Mouse (Mus musculus) C2C12 (cell line): ENCODE measurements around the gene Zfp764. TPM values are rescaled to one million over a fixed set of nuclear protein-coding genes. Genes with fewer than 3 reads are reported as not detected.
"Not testable (repeated sequence)": the region's sequence is repeated elsewhere in the genome, so short reads cannot be mapped to it uniquely, and the experiment has no call there.

Source experiments
- H3K27me3 ChIP-seq: one replicate; pipeline ENCODE4 v1.6.1; 2011; ENCODE audit not compliant: control insufficient read depth, insufficient read depth, insufficient read length
- H3K36me3 ChIP-seq: one replicate; pipeline ENCODE4 v1.6.1; 2011; ENCODE audit not compliant: control insufficient read depth, insufficient read depth
- H3K4me3 ChIP-seq: one replicate; pipeline ENCODE4 v1.5.1; 2011; ENCODE audit warnings: mild to moderate bottlenecking, control low read depth; ENCODE audit not compliant: poor library complexity, insufficient read depth, severe bottlenecking
- H3K79me2 ChIP-seq: one replicate; pipeline ENCODE4 v1.6.1; 2011; ENCODE audit not compliant: control insufficient read depth, insufficient read depth
- H3K79me3 ChIP-seq: one replicate; pipeline ENCODE4 v1.6.1; 2011; ENCODE audit warnings: low read depth, control low read depth
- H3ac ChIP-seq: one replicate; pipeline ENCODE3; 2011; ENCODE audit warnings: low read depth; ENCODE audit not compliant: control insufficient read depth, insufficient read length
- CEBPB ChIP-seq: IDR thresholded peaks from one replicate; pipeline ENCODE4 v1.6.1; 2011; ENCODE audit warnings: low read depth, mild to moderate bottlenecking, control low read depth, moderate library complexity
- CTCF ChIP-seq: IDR thresholded peaks from one replicate; pipeline ENCODE4 v1.5.1; 2011; ENCODE audit not compliant: control insufficient read depth, insufficient read depth, insufficient read length
- FOSL1 ChIP-seq: IDR thresholded peaks from one replicate; pipeline ENCODE4 v1.8.0; 2011; ENCODE audit warnings: mild to moderate bottlenecking, low read length; ENCODE audit not compliant: poor library complexity, insufficient read depth, severe bottlenecking
- MAX ChIP-seq: IDR thresholded peaks from one replicate; pipeline ENCODE4 v1.6.1; 2011; ENCODE audit warnings: mild to moderate bottlenecking, control low read depth
- MYOD1 ChIP-seq: IDR thresholded peaks from one replicate; pipeline ENCODE4 v1.6.1; 2011; ENCODE audit warnings: low read depth; ENCODE audit not compliant: control insufficient read depth, insufficient read length
- MYOG ChIP-seq: IDR thresholded peaks from one replicate; pipeline ENCODE4 v1.6.1; 2011; ENCODE audit not compliant: control insufficient read depth, insufficient read length; ENCODE audit errors: extremely low read depth
- USF1 ChIP-seq: IDR thresholded peaks from one replicate; pipeline ENCODE4 v1.6.1; 2011; ENCODE audit warnings: low read depth, mild to moderate bottlenecking, control low read depth, moderate library complexity
- long read RNA-seq, 2 experiments: library from polyadenylated mRNA; unstranded; transcript quantifications; one replicate each; pipeline ENCODE4 v2.0.0; 2019 to 2020
- polyA plus RNA-seq: library from polyadenylated mRNA; unstranded; fragments of >200 nt; fragmentation: generic; extraction: Trizol; gene quantifications from one replicate; pipeline ENCODE4 v1.2.1, GENCODE M21; 2012; ENCODE audit warnings: missing spikeins

Zfp764 gene
- 1.9 TPM for polyA plus RNA-seq
- long read RNA-seq, experiment 1: 0 reads
- long read RNA-seq, experiment 2, transcript Zfp764-201 (3 exons, 2,508 nt): major isoform, 9 of 16 reads
- long read RNA-seq, experiment 2, partial matches to known transcripts: 3 of 16 reads
- long read RNA-seq, experiment 2, other reads (novel, unspliced or antisense): 4 of 16 reads

- TF ChIP-seq MAX (peak; percentile 42), CTCF (peak; percentile 31), USF1 (peak; percentile 68)
- not testable (repeated sequence) for H3K79me3 ChIP-seq, H3K79me2 ChIP-seq, H3K36me3 ChIP-seq, H3K27me3 ChIP-seq
- peak within 1 kb of the TSS; percentile 18 for H3K4me3 ChIP-seq
- peak within 1 kb of the TSS; percentile 59 for H3ac ChIP-seq
Measured at GRCm38 (mm10) chr7:127406002-127406987, at the start of gene Zfp764. Gene Zfp764, minus strand, starts transcription at chr7:127406822.

GRCm38 (mm10) chr7:127454905-127455304, 48.3 kb upstream of the Zfp764 start:
- TF ChIP-seq CTCF: no peak
- TF ChIP-seq MYOG: no peak
- TF ChIP-seq USF1: no peak
- no peak for TF ChIP-seq FOSL1
- no peak for TF ChIP-seq MYOD1
- no peak for TF ChIP-seq MAX
- TF ChIP-seq CEBPB: no peak
- peaks cover 63% of the 10 kb centered on the region for H3K79me3 ChIP-seq
- peaks cover 73% of the 10 kb centered on the region for H3K36me3 ChIP-seq
- H3ac ChIP-seq: no peak overlapping the region
- peaks cover 81% of the 10 kb centered on the region for H3K79me2 ChIP-seq
- H3K27me3 ChIP-seq: no peaks in the 10 kb centered on the region
- no peak overlapping the region for H3K4me3 ChIP-seq

GRCm38 (mm10) chr7:127453056-127453455, 46.4 kb upstream of the Zfp764 start:
- Histone ChIP-seq H3ac (no peak overlapping the region), H3K4me3 (no peak overlapping the region), H3K79me2 (peaks cover 96% of the 10 kb centered on the region), H3K36me3 (peaks cover 63% of the 10 kb centered on the region), H3K79me3 (peaks cover 69% of the 10 kb centered on the region), H3K27me3 (no peaks in the 10 kb centered on the region)
- TF ChIP-seq CEBPB (no peak), FOSL1 (no peak), MAX (no peak), MYOG (no peak), MYOD1 (no peak), USF1 (no peak), CTCF (no peak)

GRCm38 (mm10) chr7:127449966-127450365, 43.3 kb upstream of the Zfp764 start:
- Histone ChIP-seq H3K27me3 (no peaks in the 10 kb centered on the region), H3K36me3 (peaks cover 36% of the 10 kb centered on the region), H3K4me3 (peak overlapping the region; percentile 89), H3K79me3 (peaks cover 54% of the 10 kb centered on the region), H3K79me2 (peaks cover 75% of the 10 kb centered on the region), H3ac (no peak overlapping the region)
- TF ChIP-seq CTCF (no peak), FOSL1 (no peak), MYOD1 (no peak), MYOG (no peak), CEBPB (no peak), USF1 (no peak), MAX (no peak)

GRCm38 (mm10) chr7:127448521-127449300, 42.1 kb upstream of the Zfp764 start, which contains the start of gene Zfp689:
Gene Zfp689, minus strand, starts transcription at chr7:127449158.
- Histone ChIP-seq H3K36me3 (peaks cover 43% of the 10 kb centered on the region), H3K27me3 (no peaks in the 10 kb centered on the region), H3K79me3 (peaks cover 49% of the 10 kb centered on the region), H3K4me3 (peak within 1 kb of the TSS; percentile 89), H3ac (peak within 1 kb of the TSS; percentile 84), H3K79me2 (peaks cover 63% of the 10 kb centered on the region)
- no peak for TF ChIP-seq MYOD1
- no peak for TF ChIP-seq MYOG
- TF ChIP-seq USF1: no peak
- no peak for TF ChIP-seq CEBPB
- no peak for TF ChIP-seq CTCF
- no peak for TF ChIP-seq MAX
- no peak for TF ChIP-seq FOSL1
